Comparison of ENCODE assay signal across 8 mouse cellular contexts in the genomic region with DNA sequence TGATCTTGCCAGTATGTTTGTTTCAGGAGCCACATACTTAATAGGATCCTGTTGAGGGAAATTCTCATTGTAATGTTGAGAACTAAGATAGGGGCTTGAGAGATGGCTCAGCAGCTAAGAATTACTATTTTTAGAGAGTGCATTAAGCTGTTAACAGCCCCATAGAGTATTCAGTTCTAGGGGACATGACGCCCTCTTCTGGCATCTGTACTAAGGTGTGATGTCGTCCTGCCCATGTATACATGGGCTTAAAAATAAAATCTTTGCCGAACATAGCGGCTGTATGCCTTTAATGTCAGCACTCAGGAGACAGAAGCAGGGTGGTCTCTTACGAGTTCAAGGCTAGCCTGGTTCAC. TPM values are rescaled to one million over a fixed set of nuclear protein-coding genes. Genes with fewer than 3 reads are reported as not detected.
A peak's percentile ranks its signal among the peaks of the same experiment; 100 is the strongest.
DNase-seq lines count a peak whose midpoint lies in the region; ATAC-seq and TF ChIP-seq lines count a peak whose summit lies in the region.

No protein-coding gene starts in this region.

- peaks cover 20% of the 10 kb centered on the region for H3K4me1 ChIP-seq in heart, embryonic 10.5 days
- H3K4me1 ChIP-seq in ES-Bruce4 (ENCODE audit: control insufficient read depth, insufficient read depth, low read length) = no peaks in the 10 kb centered on the region
- peaks cover 17% of the 10 kb centered on the region for H3K4me1 ChIP-seq in forebrain, postnatal 0 days (ENCODE audit: insufficient read depth)
- peaks cover 44% of the 10 kb centered on the region for H3K4me1 ChIP-seq in megakaryocyte, embryonic 14.5 days

- WGBS in heart, embryonic 10.5 days = 4% methylated on average over 5 of the region's 5 CpGs
- WGBS in forebrain, postnatal 0 days = 2% methylated on average over 5 of the region's 5 CpGs

- no peak for TF ChIP-seq CTCF in ES-Bruce4 (IDR thresholded peaks at IDR 0.05; ENCODE audit: low read depth, low read length)
- TF ChIP-seq CTCF in forebrain, postnatal 0 days (IDR thresholded peaks at IDR 0.05; ENCODE audit: low read depth) = peak; percentile 56

- intact Hi-C loops in heart, postnatal 25 days (cut with DNase I) = loop anchor here (5.0 kb wide), 1 partner anchor 48 kb away; no protein-coding TSS in a partner anchor

- H3K4me3 ChIP-seq in heart, embryonic 10.5 days = peak overlapping the region; percentile 92
- peak overlapping the region; percentile 50; the same call in 1 of the 2 replicates for H3K4me3 ChIP-seq in ES-Bruce4 (ENCODE audit: low read depth, low read length)
- H3K4me3 ChIP-seq in forebrain, postnatal 0 days (ENCODE audit: low read depth, low read length) = peak overlapping the region; percentile 91
- peak overlapping the region; percentile 94 for H3K4me3 ChIP-seq in megakaryocyte, embryonic 14.5 days (replicated peaks)

- no peak for TF ChIP-seq POLR2A in ES-Bruce4 (IDR thresholded peaks at IDR 0.05; ENCODE audit: insufficient read depth, low read length)

- H3K27ac ChIP-seq in heart, embryonic 10.5 days = peak overlapping the region; percentile 95; the same call in 1 of the 2 replicates
- H3K27ac ChIP-seq in ES-Bruce4 (ENCODE audit: insufficient read depth, low read length) = no peak overlapping the region; the same call in 1 of the 2 replicates
- no peak overlapping the region for H3K27ac ChIP-seq in forebrain, postnatal 0 days (ENCODE audit: low read depth, low read length)

- no peak for TF ChIP-seq EP300 in ES-Bruce4 (IDR thresholded peaks at IDR 0.05; ENCODE audit: insufficient read depth, low read depth, low read length)

- no peak for DNase-seq in heart, embryonic 10.5 days (ENCODE audit: low spot score)
- DNase-seq in heart, postnatal 25 days (ENCODE audit: low spot score) = no peak
- DNase-seq in forebrain, postnatal 0 days = no peak
- no peak for DNase-seq in adrenal gland, postnatal 36 days
- DNase-seq in cerebellum, postnatal 36 days = no peak
- DNase-seq in adrenal gland, adult (ENCODE audit: inconsistent age in 2 of 2, low spot score in 1 of 2) = no peak

- peak; percentile 57 for ATAC-seq in forebrain, postnatal 0 days

- H3K4me2 ChIP-seq in forebrain, postnatal 0 days (ENCODE audit: low read depth) = peak overlapping the region; percentile 76

- H3K27me3 ChIP-seq in heart, embryonic 10.5 days (ENCODE audit: insufficient read depth, poor library complexity, severe bottlenecking) = no peaks in the 10 kb centered on the region
- no peaks in the 10 kb centered on the region for H3K27me3 ChIP-seq in ES-Bruce4 (ENCODE audit: control insufficient read depth, insufficient read depth, low read length, poor library complexity, severe bottlenecking)
- no peaks in the 10 kb centered on the region for H3K27me3 ChIP-seq in forebrain, postnatal 0 days (ENCODE audit: insufficient read depth, low read length)
- H3K27me3 ChIP-seq in megakaryocyte, embryonic 14.5 days (replicated peaks) = no peaks in the 10 kb centered on the region

- no peak overlapping the region for H3K9ac ChIP-seq in ES-Bruce4 (ENCODE audit: low read depth, poor library complexity, severe bottlenecking)
- peak overlapping the region; percentile 81; the same call in 1 of the 2 replicates for H3K9ac ChIP-seq in forebrain, postnatal 0 days

- H3K36me3 ChIP-seq in heart, embryonic 10.5 days = peaks cover 7% of the 10 kb centered on the region; the same call in 1 of the 2 replicates
- H3K36me3 ChIP-seq in ES-Bruce4 (ENCODE audit: control insufficient read depth, insufficient read depth, low read length, poor library complexity, severe bottlenecking) = peaks cover 8% of the 10 kb centered on the region
- no peaks in the 10 kb centered on the region for H3K36me3 ChIP-seq in forebrain, postnatal 0 days (ENCODE audit: insufficient read depth)
- H3K36me3 ChIP-seq in megakaryocyte, embryonic 14.5 days (replicated peaks; ENCODE audit: low read length) = peaks cover 22% of the 10 kb centered on the region

- no peaks in the 10 kb centered on the region for H3K9me3 ChIP-seq in heart, embryonic 10.5 days
- no peaks in the 10 kb centered on the region for H3K9me3 ChIP-seq in ES-Bruce4 (replicated peaks; ENCODE audit: control insufficient read depth, insufficient read depth, low read length, poor library complexity, severe bottlenecking)
- no peaks in the 10 kb centered on the region for H3K9me3 ChIP-seq in forebrain, postnatal 0 days (ENCODE audit: low read length)
- no peaks in the 10 kb centered on the region for H3K9me3 ChIP-seq in megakaryocyte, embryonic 14.5 days

RNA-seq across cellular contexts. Expression of a gene that starts 0.3 kb away (rescaled TPM):
- 3.9 and 4.0 TPM in 2 replicates for polyA plus RNA-seq in heart, embryonic 10.5 days (2016; fragmentation: Nextera tagmentation; extraction: Ambion mirVana)
- total RNA-seq in heart, postnatal 25 days (2021) = 1 to 10 TPM; 8.2 to 9.4 TPM
- 11.1 and 12.0 TPM in 2 replicates for polyA plus RNA-seq in ES-Bruce4 (2011; ENCODE audit: insufficient read depth, insufficient read length, low read depth, missing spikeins)
- total RNA-seq in forebrain, postnatal 0 days (2014; rRNA removed) = 7.1 and 8.7 TPM in 2 replicates
- polyA plus RNA-seq in forebrain, postnatal 0 days (2015; fragmentation: Nextera tagmentation; extraction: Ambion mirVana) = 4.2 and 5.4 TPM in 2 replicates
- polyA plus RNA-seq in megakaryocyte, embryonic 14.5 days (2012; ENCODE audit: insufficient read depth, low replicate concordance) = 18.6 and 29.6 TPM in 2 replicates
- 10 to 100 TPM; 20.4 to 21.2 TPM for total RNA-seq in adrenal gland, postnatal 36 days (2021)

RNA-seq across cellular contexts. Expression of a gene that starts 4.0 kb away (rescaled TPM):
- polyA plus RNA-seq in heart, embryonic 10.5 days (2016; fragmentation: Nextera tagmentation; extraction: Ambion mirVana) = 39.8 and 79.8 TPM in 2 replicates
- 100 to 1,000 TPM; 300 to 302 TPM for total RNA-seq in heart, postnatal 25 days (2021)
- not detected in 2 replicates for polyA plus RNA-seq in ES-Bruce4 (2011; ENCODE audit: insufficient read depth, insufficient read length, low read depth, missing spikeins)
- 0.15 and 0.48 TPM in 2 replicates for total RNA-seq in forebrain, postnatal 0 days (2014; rRNA removed)
- 0.16 and 0.31 TPM in 2 replicates for polyA plus RNA-seq in forebrain, postnatal 0 days (2015; fragmentation: Nextera tagmentation; extraction: Ambion mirVana)
- polyA plus RNA-seq in megakaryocyte, embryonic 14.5 days (2012; ENCODE audit: insufficient read depth, low replicate concordance) = not detected in 2 replicates
- 1 to 10 TPM in 1 of 2 experiments, under 1 TPM in 1; 0.95 to 1.3 TPM for total RNA-seq in adrenal gland, postnatal 36 days (2021)

Comparison
In these comparisons a context has a peak if more than half of its experiments do, and no peak if none do; other contexts are left out.
1. RNA of a gene that starts 4.0 kb away (polyA plus RNA-seq): 39.8 to 79.8 TPM in heart, embryonic 10.5 days; 0.16 to 0.31 TPM in forebrain, postnatal 0 days, not detected in ES-Bruce4 and not detected in megakaryocyte, embryonic 14.5 days; every median in the first group is over 10 times any median in the second.
2. Peak in every context shown above with its lines, with median percentiles within 50 percentile points of each other: H3K4me3 ChIP-seq.